Mouse (Mus musculus) testis, adult 2 months (tissue): ENCODE measurements around the gene Klf12. TPM values are rescaled to one million over a fixed set of nuclear protein-coding genes. Genes with fewer than 3 reads are reported as not detected.
A peak's percentile ranks its signal among the peaks of the same experiment; 100 is the strongest.

ENCODE experiments used
- H3K27ac ChIP-seq: fragments of 200-500 bp; 2 replicates; pipeline ENCODE4 v1.5.1; 2012; ENCODE audit warnings: low read depth, low read length; ENCODE audit not compliant: control insufficient read depth, insufficient read depth
- H3K27me3 ChIP-seq: fragments of 200-500 bp; 2 replicates; pipeline ENCODE4 v1.6.1; 2012; ENCODE audit warnings: mild to moderate bottlenecking, low read length, moderate library complexity; ENCODE audit not compliant: control insufficient read depth, insufficient read depth
- H3K36me3 ChIP-seq: fragments of 200-500 bp; 2 replicates; pipeline ENCODE4 v1.6.1; 2012; ENCODE audit warnings: mild to moderate bottlenecking, low read length; ENCODE audit not compliant: control insufficient read depth, insufficient read depth
- H3K4me1 ChIP-seq: fragments of 200-500 bp; 2 replicates; pipeline ENCODE4 v1.6.1; 2012; ENCODE audit warnings: low read length; ENCODE audit not compliant: control insufficient read depth, insufficient read depth
- H3K4me3 ChIP-seq: fragments of 200-500 bp; 2 replicates; pipeline ENCODE4 v1.5.1; 2012; ENCODE audit warnings: low read depth, mild to moderate bottlenecking, low read length, moderate library complexity, mixed read lengths; ENCODE audit not compliant: control insufficient read depth
- CTCF ChIP-seq: fragments of 200-500 bp; IDR thresholded peaks from 2 replicates; pipeline ENCODE4 v1.5.1; 2012; ENCODE audit warnings: low read depth, mild to moderate bottlenecking, inconsistent platforms, low read length, moderate library complexity; ENCODE audit not compliant: control insufficient read depth, insufficient read depth, insufficient replicate concordance
- POLR2A ChIP-seq: fragments of 200-500 bp; IDR thresholded peaks from 2 replicates; pipeline ENCODE4 v1.6.1; 2012; ENCODE audit warnings: low read depth, mild to moderate bottlenecking, inconsistent platforms, low read length, moderate library complexity; ENCODE audit not compliant: control insufficient read depth
- polyA plus RNA-seq: library from polyadenylated mRNA; depleted of rRNA; stranded (reverse); fragments of >200 nt; gene quantifications from 2 replicates; pipeline ENCODE4 v1.2.3, GENCODE M21; 2012

Gene Klf12
- polyA plus RNA-seq, 1 experiment, result 7.9 TPM

- H3K4me1 ChIP-seq, result peaks cover 5% of the 10 kb centered on the region
- 0 out of 2 replicates have a peak overlapping the region, but pooled peaks have one; percentile 21 for H3K27ac ChIP-seq
- no peak for TF ChIP-seq POLR2A
- no peak for TF ChIP-seq CTCF
These were observed 73.2 kb downstream of the Klf12 start for GRCm38 (mm10) chr14:100211036-100211825.

GRCm38 (mm10) chr14:100209814-100210419, 74.6 kb downstream of the Klf12 start:
- Histone ChIP-seq H3K36me3 (no peaks in the 10 kb centered on the region), H3K4me1 (peaks cover 5% of the 10 kb centered on the region), H3K4me3 (no peak overlapping the region), H3K27me3 (no peaks in the 10 kb centered on the region), H3K27ac (no peak overlapping the region)
- no peak for TF ChIP-seq POLR2A
- TF ChIP-seq CTCF, result no peak

More at GRCm38 (mm10) chr14:100211036-100211825, 73.2 kb downstream of the Klf12 start:
- Histone ChIP-seq H3K4me3 (peak overlapping the region; percentile 45), H3K27me3 (no peaks in the 10 kb centered on the region), H3K36me3 (no peaks in the 10 kb centered on the region)

GRCm38 (mm10) chr14:100207081-100207480, 77.4 kb downstream of the Klf12 start:
- no peak overlapping the region for H3K27ac ChIP-seq
- no peaks in the 10 kb centered on the region for H3K36me3 ChIP-seq
- no peak overlapping the region for H3K4me3 ChIP-seq
- no peaks in the 10 kb centered on the region for H3K27me3 ChIP-seq
- H3K4me1 ChIP-seq, result peaks cover 3% of the 10 kb centered on the region
- TF ChIP-seq POLR2A (no peak), CTCF (no peak)

GRCm38 (mm10) chr14:100206207-100206606, 78.3 kb downstream of the Klf12 start:
- H3K27me3 ChIP-seq, result no peaks in the 10 kb centered on the region
- no peak for TF ChIP-seq CTCF
- no peak for TF ChIP-seq POLR2A
- peaks cover 3% of the 10 kb centered on the region for H3K4me1 ChIP-seq
- H3K36me3 ChIP-seq, result no peaks in the 10 kb centered on the region
- no peak overlapping the region for H3K27ac ChIP-seq
- no peak overlapping the region for H3K4me3 ChIP-seq

- H3K4me3 ChIP-seq, result no peak overlapping the region
- no peak overlapping the region for H3K27ac ChIP-seq
- H3K36me3 ChIP-seq, result no peaks in the 10 kb centered on the region
- no peaks in the 10 kb centered on the region for H3K4me1 ChIP-seq
- no peaks in the 10 kb centered on the region for H3K27me3 ChIP-seq
- TF ChIP-seq POLR2A, result no peak
- no peak for TF ChIP-seq CTCF
These were observed 84.3 kb downstream of the Klf12 start for GRCm38 (mm10) chr14:100200058-100200688.

- TF ChIP-seq CTCF (no peak), POLR2A (no peak)
- H3K27me3 ChIP-seq, result no peaks in the 10 kb centered on the region
- no peak overlapping the region for H3K27ac ChIP-seq
- no peak overlapping the region for H3K4me3 ChIP-seq
- H3K4me1 ChIP-seq, result no peaks in the 10 kb centered on the region
- H3K36me3 ChIP-seq, result no peaks in the 10 kb centered on the region
These were observed 85.8 kb downstream of the Klf12 start for GRCm38 (mm10) chr14:100198636-100199035.

GRCm38 (mm10) chr14:100197199-100197598, 87.3 kb downstream of the Klf12 start:
- Histone ChIP-seq H3K27me3 (no peaks in the 10 kb centered on the region), H3K36me3 (no peaks in the 10 kb centered on the region)
- TF ChIP-seq POLR2A, result no peak
- TF ChIP-seq CTCF, result no peak

More at GRCm38 (mm10) chr14:100197199-100197598, 87.3 kb downstream of the Klf12 start:
- Histone ChIP-seq H3K4me1 (no peaks in the 10 kb centered on the region), H3K27ac (no peak overlapping the region), H3K4me3 (no peak overlapping the region)
